Mouse (Mus musculus) thymus, adult 2 months (tissue): ENCODE data around the gene Plgrkt. TPM values are rescaled to one million over a fixed set of nuclear protein-coding genes. Genes with fewer than 3 reads are reported as not detected.

Experiments used
- DNase-seq: peaks from one replicate; pipeline ENCODE4 v3.0.0; 2021
- H3K27ac ChIP-seq: fragments of 200-500 bp; 2 replicates; pipeline ENCODE4 v1.5.1; 2012; ENCODE audit warnings: low read length, control low read depth; ENCODE audit not compliant: control insufficient read depth, insufficient read depth
- H3K27me3 ChIP-seq: fragments of 200-500 bp; 2 replicates; pipeline ENCODE4 v1.6.1; 2012; ENCODE audit warnings: mild to moderate bottlenecking, low read length, moderate library complexity, mixed read lengths; ENCODE audit not compliant: control insufficient read depth, insufficient read depth
- H3K36me3 ChIP-seq: fragments of 200-500 bp; 2 replicates; pipeline ENCODE4 v1.6.1; 2012; ENCODE audit warnings: mild to moderate bottlenecking, low read length, moderate library complexity; ENCODE audit not compliant: control insufficient read depth, insufficient read depth
- H3K4me1 ChIP-seq: fragments of 200-500 bp; replicated peaks from 2 replicates; pipeline ENCODE4 v1.6.1; 2012; ENCODE audit warnings: low read length; ENCODE audit not compliant: control insufficient read depth, insufficient read depth
- H3K4me3 ChIP-seq: fragments of 200-500 bp; 2 replicates; pipeline ENCODE4 v1.5.1; 2012; ENCODE audit warnings: mild to moderate bottlenecking, low read length, control low read depth, moderate library complexity; ENCODE audit not compliant: control insufficient read depth, insufficient read depth
- CTCF ChIP-seq: fragments of 200-500 bp; IDR thresholded peaks from 2 replicates; pipeline ENCODE4 v1.5.1; 2012; ENCODE audit warnings: mild to moderate bottlenecking, control low read depth, low read length, moderate library complexity, borderline replicate concordance; ENCODE audit not compliant: control insufficient read depth, poor library complexity, insufficient read depth; ENCODE audit errors: extremely low read depth
- POLR2A ChIP-seq: fragments of 200-500 bp; IDR thresholded peaks from 2 replicates; pipeline ENCODE4 v1.6.1; 2012; ENCODE audit warnings: mild to moderate bottlenecking, low read length, control low read depth, moderate library complexity; ENCODE audit not compliant: control insufficient read depth, poor library complexity, insufficient read depth; ENCODE audit errors: extremely low read depth
- WGBS: fragments of 180-500 bp; shearing (Covaris S2); methylation state at CpG from one replicate; pipeline ENCODE4 v1.1.7; 2018; 5-methylcytosine and 5-hydroxymethylcytosine counted together
- polyA plus RNA-seq: library from polyadenylated mRNA; depleted of rRNA; stranded (reverse); fragments of >200 nt; gene quantifications from 2 replicates; pipeline ENCODE4 v1.2.3, GENCODE M21; 2012

Plgrkt gene
- polyA plus RNA-seq, 1 experiment = 144 TPM

DNA sequence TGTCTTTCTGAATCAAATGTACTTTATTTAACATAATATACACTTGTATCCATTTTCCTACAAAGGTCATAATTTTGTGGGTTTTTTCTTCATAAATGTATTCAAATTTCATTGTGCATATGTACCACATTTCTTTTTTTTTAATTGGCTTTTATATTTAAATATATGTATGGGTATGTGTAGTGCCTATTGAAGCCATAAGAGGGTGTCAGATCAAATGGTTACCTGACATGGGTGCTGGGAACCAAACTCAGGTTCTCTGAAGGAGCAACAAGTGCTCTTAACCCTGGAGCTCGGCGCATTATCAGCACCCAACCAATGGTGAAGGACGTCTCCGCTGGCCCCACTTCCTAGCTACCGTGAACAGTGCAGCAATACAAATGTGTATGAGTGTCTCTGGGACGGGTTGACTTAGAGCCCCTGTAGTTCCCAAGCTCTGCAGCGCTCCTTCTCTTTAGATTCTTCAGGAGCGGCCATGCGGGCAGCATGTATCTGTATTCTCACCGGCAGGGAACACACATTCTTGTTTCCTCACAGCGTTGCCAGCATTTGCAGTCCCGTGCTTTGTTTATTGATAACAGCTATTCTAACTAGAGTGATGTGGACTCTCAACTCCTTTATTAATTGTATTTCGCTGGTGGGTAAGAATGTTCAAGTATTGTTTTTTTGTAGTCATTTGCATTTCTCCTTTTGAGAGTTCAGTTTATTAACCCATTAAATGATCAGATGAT lies 40.2 kb downstream of the Plgrkt start:
- 94% methylated on average over 13 of the region's 13 CpGs for WGBS
- no peak for TF ChIP-seq CTCF
- no peak for TF ChIP-seq POLR2A
- Histone ChIP-seq H3K4me1 (peaks cover 12% of the 10 kb centered on the region), H3K36me3 (no peaks in the 10 kb centered on the region), H3K27me3 (no peaks in the 10 kb centered on the region), H3K27ac (no peak overlapping the region), H3K4me3 (no peak overlapping the region)
- no peak for DNase-seq

GRCm38 (mm10) chr19:29326396-29326795 lies 40.8 kb downstream of the Plgrkt start:
- Histone ChIP-seq H3K27ac (no peak overlapping the region), H3K27me3 (no peaks in the 10 kb centered on the region), H3K36me3 (no peaks in the 10 kb centered on the region), H3K4me1 (peaks cover 12% of the 10 kb centered on the region), H3K4me3 (no peak overlapping the region)
- TF ChIP-seq POLR2A (no peak), CTCF (no peak)
- DNase-seq = no peak
- WGBS = 97% methylated on average over 4 of the region's 4 CpGs

GRCm38 (mm10) chr19:29325852-29326180 lies 41.4 kb downstream of the Plgrkt start:
- H3K36me3 ChIP-seq = no peaks in the 10 kb centered on the region
- no peak for DNase-seq
- H3K27ac ChIP-seq = no peak overlapping the region
- H3K27me3 ChIP-seq = no peaks in the 10 kb centered on the region
- H3K4me3 ChIP-seq = no peak overlapping the region
- 85% methylated on average over 9 of the region's 9 CpGs for WGBS
- TF ChIP-seq CTCF = no peak
- no peak for TF ChIP-seq POLR2A
- peaks cover 12% of the 10 kb centered on the region for H3K4me1 ChIP-seq

DNA sequence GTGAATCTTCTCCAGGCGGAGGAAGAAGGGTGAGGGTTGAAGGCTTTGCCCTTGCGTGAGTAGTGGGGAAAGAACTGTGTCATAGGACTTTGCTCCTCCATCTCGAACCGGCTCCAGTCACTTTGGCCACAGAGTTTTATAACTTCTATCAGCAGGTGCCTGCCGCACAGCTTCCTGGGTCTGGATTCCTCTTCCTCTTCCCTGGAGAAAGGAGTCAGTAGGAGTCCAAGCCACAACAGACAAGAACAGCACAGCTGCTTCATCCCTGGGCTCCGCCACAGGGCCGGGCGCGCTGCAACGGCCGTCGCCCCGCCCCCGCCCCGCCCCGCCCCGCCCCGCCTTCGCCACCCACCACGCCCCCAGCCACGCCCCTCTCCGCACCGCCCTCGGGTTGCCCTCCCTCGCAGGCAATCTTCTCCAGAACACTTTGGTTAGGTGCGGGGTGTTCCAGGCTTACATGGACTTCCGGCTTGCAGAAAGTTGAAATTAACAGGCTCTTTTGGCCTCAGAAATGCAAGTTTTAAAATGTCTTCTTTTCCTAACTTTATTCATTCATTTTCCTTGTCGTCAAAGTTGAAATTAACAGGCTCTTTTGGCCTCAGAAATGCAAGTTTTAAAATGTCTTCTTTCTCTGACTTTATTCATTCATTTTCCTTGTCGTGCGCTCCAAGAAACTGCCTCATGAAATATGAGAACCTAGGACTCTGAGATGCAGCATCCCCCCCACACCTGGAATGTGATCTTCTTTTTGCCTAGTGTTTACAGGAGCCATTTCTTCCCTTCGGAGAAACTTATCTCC lies 41.9 kb downstream of the Plgrkt start, which contains the start of gene Insl6:
TSS of gene Insl6 (minus strand) at position 304 of the 799 bp plus-strand sequence.
- peak; percentile 72 for DNase-seq
- WGBS = 5% methylated on average over 31 of the region's 31 CpGs
- H3K27me3 ChIP-seq = no peaks in the 10 kb centered on the region
- 0 out of 2 replicates have a peak within 1 kb of the TSS, but pooled peaks have one; percentile 42 for H3K27ac ChIP-seq
- H3K4me3 ChIP-seq = peak within 1 kb of the TSS; percentile 65
- H3K36me3 ChIP-seq = no peaks in the 10 kb centered on the region
- TF ChIP-seq CTCF (no peak), POLR2A (no peak)
- H3K4me1 ChIP-seq = peaks cover 12% of the 10 kb centered on the region

DNA sequence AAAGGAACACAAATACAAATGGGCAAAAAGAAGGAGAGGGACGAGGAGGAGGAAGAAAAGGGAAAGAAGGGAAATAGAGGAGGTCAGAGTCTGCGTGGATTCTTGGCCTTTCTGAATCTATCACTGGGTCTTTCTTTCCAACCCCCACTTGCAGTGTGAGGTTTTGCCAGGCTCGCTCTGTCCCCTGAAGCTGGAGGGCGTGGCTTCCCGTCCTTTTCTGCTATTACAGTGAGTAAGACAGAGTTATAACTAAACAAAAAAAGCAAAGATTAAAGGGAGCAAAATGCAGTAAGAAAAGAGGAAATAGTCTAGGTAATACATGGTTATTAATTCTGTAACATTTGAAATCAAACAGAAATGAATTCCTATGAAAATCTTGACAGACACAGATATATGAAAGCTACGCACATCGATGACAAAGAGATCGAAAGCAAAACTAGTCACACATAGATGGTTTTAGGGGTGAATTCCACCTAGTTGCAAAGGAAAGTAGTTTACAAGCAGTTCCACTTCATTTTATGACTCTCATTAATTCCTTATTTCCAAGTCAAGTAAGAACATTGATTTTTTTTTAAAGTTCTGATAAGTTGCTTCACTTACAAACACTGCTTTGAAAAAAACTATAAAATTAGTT lies 43.7 kb downstream of the Plgrkt start:
- peak; percentile 30 for DNase-seq
- Histone ChIP-seq H3K36me3 (no peaks in the 10 kb centered on the region), H3K4me3 (peak overlapping the region; percentile 37), H3K27me3 (no peaks in the 10 kb centered on the region), H3K4me1 (peaks cover 12% of the 10 kb centered on the region), H3K27ac (peak overlapping the region; percentile 60; the same call in 1 of the 2 replicates)
- TF ChIP-seq POLR2A = no peak
- no peak for TF ChIP-seq CTCF
- WGBS = 7% methylated on average over 8 of the region's 8 CpGs

DNA sequence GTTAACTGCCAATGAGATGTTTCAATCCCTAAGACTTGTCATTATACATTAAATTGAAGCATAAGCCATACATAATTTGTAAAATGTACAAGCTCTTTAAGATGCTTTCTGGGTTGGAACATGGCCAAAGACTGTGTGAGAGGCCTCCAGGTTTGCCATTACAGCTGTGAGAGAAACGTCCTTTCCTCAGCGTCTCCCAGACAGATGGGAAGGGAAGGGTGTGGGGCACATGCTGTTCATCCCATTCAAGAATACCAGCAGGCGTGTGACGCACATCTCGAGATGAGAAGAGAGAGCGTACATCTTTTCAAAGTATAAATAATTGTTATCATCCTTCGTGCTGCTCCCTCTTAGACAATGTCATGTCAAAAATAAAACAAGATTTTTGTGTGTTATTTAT lies 54.5 kb downstream of the Plgrkt start:
- H3K36me3 ChIP-seq = peaks cover 31% of the 10 kb centered on the region
- no peaks in the 10 kb centered on the region for H3K4me1 ChIP-seq
- 92% methylated on average over 7 of the region's 7 CpGs for WGBS
- no peak overlapping the region for H3K27ac ChIP-seq
- H3K27me3 ChIP-seq = no peaks in the 10 kb centered on the region
- TF ChIP-seq CTCF = no peak
- no peak for TF ChIP-seq POLR2A
- no peak overlapping the region for H3K4me3 ChIP-seq
- no peak for DNase-seq
